Mouse (Mus musculus) heart, adult 2 months (tissue): Measurements from ENCODE around the gene Myb.

Experiments used
- CTCF ChIP-seq: fragments of 200-600 bp; IDR thresholded peaks from 2 replicates; pipeline ENCODE4 v1.8.1; 2022; ENCODE audit warnings: antibody characterized with exemption, mild to moderate bottlenecking, moderate library complexity
- EP300 ChIP-seq: fragments of 200-500 bp; IDR thresholded peaks from 2 replicates; pipeline ENCODE4 v1.6.1; 2011; ENCODE audit warnings: low read depth, low read length, control low read depth; ENCODE audit not compliant: insufficient read depth
- POLR2A ChIP-seq: fragments of 200-500 bp; IDR thresholded peaks from 2 replicates; pipeline ENCODE4 v1.6.1; 2011; ENCODE audit warnings: mild to moderate bottlenecking, low read depth, low read length, control low read depth; ENCODE audit not compliant: insufficient read depth

DNA sequence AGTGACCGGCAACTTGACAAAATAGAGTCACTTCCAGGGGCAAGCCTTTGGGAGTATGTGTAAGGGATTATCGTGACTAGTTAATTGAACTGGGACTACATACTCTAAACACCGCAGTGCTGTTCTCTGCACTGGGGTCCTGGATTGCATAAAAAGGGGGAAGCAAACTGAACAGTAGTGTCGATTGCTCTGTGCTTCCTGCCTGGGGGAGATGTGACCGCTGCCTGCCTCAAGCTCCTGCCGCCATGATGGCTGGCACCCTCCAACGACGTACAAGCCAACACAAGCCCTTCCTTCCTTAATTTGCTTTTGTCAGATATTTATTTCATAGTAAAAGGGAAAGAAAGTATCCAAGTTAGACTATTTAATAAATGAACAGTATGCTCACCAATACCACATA, 25.5 kb downstream of the Myb start:
- TF ChIP-seq CTCF (no peak), POLR2A (no peak), EP300 (no peak)
